Mouse (Mus musculus): ENCODE data around the gene Ocln. TPM values are rescaled to one million over a fixed set of nuclear protein-coding genes. Genes with fewer than 3 reads are reported as not detected.

Gene Ocln
- polyA plus RNA-seq (2015; fragmentation: Nextera tagmentation; extraction: Ambion mirVana), result 96.4 and 96.9 TPM in 2 replicates

DNA sequence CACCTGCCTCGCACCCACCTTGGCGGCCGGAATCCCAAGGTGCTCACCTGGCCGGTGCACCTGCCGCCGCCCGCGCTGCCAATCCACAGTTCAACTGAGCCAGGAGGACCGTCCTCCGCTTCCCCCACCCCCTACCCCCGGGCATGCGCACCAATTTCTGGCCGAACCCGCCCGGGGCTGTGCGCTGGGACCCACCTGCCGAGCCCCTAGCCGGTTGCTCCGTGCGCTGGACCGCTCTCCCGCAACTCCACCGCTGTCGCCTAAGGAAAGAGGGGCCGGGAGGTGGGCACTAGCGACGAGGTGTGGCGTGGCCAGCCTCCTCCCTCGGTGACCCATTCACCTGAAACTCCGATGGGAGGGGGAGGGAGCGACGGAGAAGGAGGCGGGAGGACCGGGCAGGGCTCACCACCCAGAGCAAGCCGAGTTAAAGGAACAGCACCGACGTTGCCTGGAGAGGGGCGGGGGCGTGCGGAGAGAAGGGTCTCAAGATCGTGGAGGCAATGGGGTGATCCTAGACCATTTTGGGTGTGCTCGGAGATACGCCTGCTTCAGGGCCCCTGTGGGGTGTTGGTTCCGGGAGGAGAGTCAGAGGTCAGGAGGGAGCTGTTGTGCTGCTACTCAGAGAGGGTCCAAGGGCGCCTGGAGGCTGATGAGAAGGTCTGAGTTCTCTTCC is at the start of gene Ocln:
Ocln (minus strand) TSS at position 350 of the 673 bp plus-strand sequence.
- H3K9ac ChIP-seq (ENCODE audit: low read depth, low read length), result peak within 1 kb of the TSS; percentile 84
- H3K4me2 ChIP-seq (ENCODE audit: low read depth, low read length), result peak within 1 kb of the TSS; percentile 63
- H3K4me1 ChIP-seq (ENCODE audit: control insufficient read depth, insufficient read depth, low read length), result no peaks in the 10 kb centered on the region; the same call in 1 of the 2 replicates
- peak within 1 kb of the TSS; percentile 69 for H3K4me3 ChIP-seq (ENCODE audit: low read length)
- H3K27me3 ChIP-seq (replicated peaks; ENCODE audit: control insufficient read depth, insufficient read depth, low read length), result peaks cover 22% of the 10 kb centered on the region
- WGBS, result 1% methylated on average over 44 of the region's 45 CpGs
- H3K9me3 ChIP-seq (ENCODE audit: control insufficient read depth, low read length), result no peaks in the 10 kb centered on the region
- H3K27ac ChIP-seq (ENCODE audit: low read length), result peak within 1 kb of the TSS; percentile 92
- H3K36me3 ChIP-seq (ENCODE audit: control insufficient read depth, insufficient read depth, low read length), result no peaks in the 10 kb centered on the region
- peak; percentile 92 for ATAC-seq

DNA sequence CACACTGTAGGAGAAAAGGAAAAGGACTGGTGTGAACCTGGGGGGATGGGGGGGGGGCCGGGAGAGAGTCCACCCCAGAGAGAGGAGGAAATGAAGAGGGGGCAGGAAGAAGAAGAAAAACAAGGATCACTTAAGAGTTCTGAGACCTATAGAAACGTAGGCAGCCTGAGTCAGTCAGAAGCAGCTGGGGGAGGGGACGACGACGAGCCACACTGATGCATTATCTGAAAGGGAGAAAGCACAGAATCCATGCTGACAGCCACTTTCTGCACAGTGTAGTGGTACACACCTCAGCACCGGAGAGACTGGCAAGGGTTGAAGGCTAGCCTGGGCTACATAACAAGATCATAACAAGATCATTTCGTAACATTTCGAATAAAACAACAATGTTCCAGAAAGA is 48.5 kb upstream of the Ocln start:
- ATAC-seq, result peak; percentile 17; the same call in 1 of the 2 replicates
- peak overlapping the region; percentile 17; the same call in 1 of the 2 replicates for H3K27ac ChIP-seq (ENCODE audit: low read length)
- WGBS, result 62% methylated on average over 8 of the region's 8 CpGs

DNA sequence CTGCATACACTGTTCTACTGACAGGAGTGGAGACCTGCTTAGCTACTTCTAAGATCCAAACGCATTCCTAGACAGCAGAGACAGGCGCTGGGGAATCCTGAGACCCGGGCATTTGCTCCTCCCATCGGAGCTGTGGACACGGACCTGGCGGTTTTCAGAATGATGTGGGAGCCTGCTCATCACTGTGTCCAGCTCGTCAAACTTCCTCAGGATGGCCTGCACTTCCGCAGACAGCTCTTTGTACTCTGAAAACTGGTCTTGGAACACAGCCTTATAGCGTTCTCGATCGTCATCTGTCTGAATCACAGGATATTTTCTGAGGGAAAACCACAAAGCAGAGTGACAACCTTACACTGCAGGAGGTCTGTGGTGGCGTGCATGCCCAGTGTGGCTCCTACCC is 47.8 kb upstream of the Ocln start:
- H3K27ac ChIP-seq (ENCODE audit: low read length), result no peak overlapping the region
- H3K9me3 ChIP-seq (ENCODE audit: control insufficient read depth, low read length), result 0 out of 2 replicates have a peak, but pooled peaks cover 4% of the 10 kb centered on the region
- H3K4me2 ChIP-seq (ENCODE audit: low read depth, low read length), result no peak overlapping the region
- 82% methylated on average over 12 of the region's 12 CpGs for WGBS
- peaks cover 8% of the 10 kb centered on the region for H3K4me1 ChIP-seq (ENCODE audit: control insufficient read depth, insufficient read depth, low read length)
- H3K36me3 ChIP-seq (ENCODE audit: control insufficient read depth, insufficient read depth, low read length), result peaks cover 6% of the 10 kb centered on the region; the same call in 1 of the 2 replicates
- ATAC-seq, result no peak
- no peak overlapping the region for H3K4me3 ChIP-seq (ENCODE audit: low read length)
- H3K27me3 ChIP-seq (replicated peaks; ENCODE audit: control insufficient read depth, insufficient read depth, low read length), result no peaks in the 10 kb centered on the region
- no peak overlapping the region for H3K9ac ChIP-seq (ENCODE audit: low read depth, low read length)

More for the DNA sequence above, 48.5 kb upstream of the Ocln start:
- H3K9me3 ChIP-seq (ENCODE audit: control insufficient read depth, low read length), result 0 out of 2 replicates have a peak, but pooled peaks cover 4% of the 10 kb centered on the region
- no peaks in the 10 kb centered on the region for H3K27me3 ChIP-seq (replicated peaks; ENCODE audit: control insufficient read depth, insufficient read depth, low read length)
- no peak overlapping the region for H3K4me3 ChIP-seq (ENCODE audit: low read length)
- no peak overlapping the region for H3K4me2 ChIP-seq (ENCODE audit: low read depth, low read length)
- 0 out of 2 replicates have a peak overlapping the region, but pooled peaks have one; percentile 1 for H3K9ac ChIP-seq (ENCODE audit: low read depth, low read length)
- peaks cover 8% of the 10 kb centered on the region for H3K4me1 ChIP-seq (ENCODE audit: control insufficient read depth, insufficient read depth, low read length)
- H3K36me3 ChIP-seq (ENCODE audit: control insufficient read depth, insufficient read depth, low read length), result peaks cover 6% of the 10 kb centered on the region; the same call in 1 of the 2 replicates

DNA sequence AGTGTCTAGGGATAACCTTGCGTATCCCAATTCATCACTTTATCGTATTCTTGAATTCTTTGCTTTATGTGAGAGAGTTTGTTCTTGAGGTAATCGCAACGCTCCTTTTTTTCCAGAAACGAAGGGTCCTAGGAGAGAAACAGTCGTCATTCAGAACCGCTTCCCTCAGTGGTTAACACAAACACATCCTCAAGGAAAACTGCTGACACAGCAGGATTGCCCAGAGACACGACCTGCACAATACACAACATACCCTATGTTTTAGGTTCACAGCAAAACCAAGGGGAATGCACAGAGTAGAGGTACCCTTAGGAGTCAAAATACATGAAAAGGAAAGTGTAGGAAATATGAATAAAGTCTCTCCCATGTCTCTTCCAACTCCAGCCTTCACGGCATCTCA is 44.8 kb upstream of the Ocln start:
- H3K4me3 ChIP-seq (ENCODE audit: low read length), result no peak overlapping the region
- no peak overlapping the region for H3K27ac ChIP-seq (ENCODE audit: low read length)
- no peaks in the 10 kb centered on the region for H3K9me3 ChIP-seq (ENCODE audit: control insufficient read depth, low read length)
- no peak overlapping the region for H3K9ac ChIP-seq (ENCODE audit: low read depth, low read length)
- H3K4me1 ChIP-seq (ENCODE audit: control insufficient read depth, insufficient read depth, low read length), result peaks cover 8% of the 10 kb centered on the region
- WGBS, result 77% methylated on average over 9 of the region's 9 CpGs
- H3K36me3 ChIP-seq (ENCODE audit: control insufficient read depth, insufficient read depth, low read length), result no peaks in the 10 kb centered on the region
- no peak overlapping the region for H3K4me2 ChIP-seq (ENCODE audit: low read depth, low read length)
- no peak for ATAC-seq
- no peaks in the 10 kb centered on the region for H3K27me3 ChIP-seq (replicated peaks; ENCODE audit: control insufficient read depth, insufficient read depth, low read length)

DNA sequence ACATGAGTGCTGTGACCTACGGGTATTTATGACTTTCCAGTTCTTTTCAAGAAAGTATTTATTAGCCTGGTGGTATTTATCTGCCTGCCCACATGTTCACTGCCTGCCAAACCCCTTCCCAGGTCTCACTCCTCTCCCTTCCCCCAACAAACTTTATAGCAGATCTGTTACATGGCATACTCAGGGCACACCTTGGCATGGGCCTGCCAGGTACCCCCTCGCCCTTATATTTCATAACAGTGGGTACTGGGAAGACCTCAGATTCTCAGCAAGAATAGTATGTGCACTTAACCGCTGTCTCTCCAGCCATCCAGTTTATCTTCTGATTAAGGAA is 43.0 kb upstream of the Ocln start:
- Histone ChIP-seq H3K9me3 (ENCODE audit: control insufficient read depth, low read length) (no peaks in the 10 kb centered on the region), H3K27ac (ENCODE audit: low read length) (no peak overlapping the region), H3K9ac (ENCODE audit: low read depth, low read length) (no peak overlapping the region), H3K4me2 (ENCODE audit: low read depth, low read length) (no peak overlapping the region), H3K4me1 (ENCODE audit: control insufficient read depth, insufficient read depth, low read length) (peaks cover 2% of the 10 kb centered on the region; the same call in 1 of the 2 replicates), H3K27me3 (replicated peaks; ENCODE audit: control insufficient read depth, insufficient read depth, low read length) (no peaks in the 10 kb centered on the region), H3K4me3 (ENCODE audit: low read length) (no peak overlapping the region), H3K36me3 (ENCODE audit: control insufficient read depth, insufficient read depth, low read length) (no peaks in the 10 kb centered on the region)
- ATAC-seq, result no peak; the same call in none of the 2 replicates
- 62% methylated on average over 3 of the region's 3 CpGs for WGBS

DNA sequence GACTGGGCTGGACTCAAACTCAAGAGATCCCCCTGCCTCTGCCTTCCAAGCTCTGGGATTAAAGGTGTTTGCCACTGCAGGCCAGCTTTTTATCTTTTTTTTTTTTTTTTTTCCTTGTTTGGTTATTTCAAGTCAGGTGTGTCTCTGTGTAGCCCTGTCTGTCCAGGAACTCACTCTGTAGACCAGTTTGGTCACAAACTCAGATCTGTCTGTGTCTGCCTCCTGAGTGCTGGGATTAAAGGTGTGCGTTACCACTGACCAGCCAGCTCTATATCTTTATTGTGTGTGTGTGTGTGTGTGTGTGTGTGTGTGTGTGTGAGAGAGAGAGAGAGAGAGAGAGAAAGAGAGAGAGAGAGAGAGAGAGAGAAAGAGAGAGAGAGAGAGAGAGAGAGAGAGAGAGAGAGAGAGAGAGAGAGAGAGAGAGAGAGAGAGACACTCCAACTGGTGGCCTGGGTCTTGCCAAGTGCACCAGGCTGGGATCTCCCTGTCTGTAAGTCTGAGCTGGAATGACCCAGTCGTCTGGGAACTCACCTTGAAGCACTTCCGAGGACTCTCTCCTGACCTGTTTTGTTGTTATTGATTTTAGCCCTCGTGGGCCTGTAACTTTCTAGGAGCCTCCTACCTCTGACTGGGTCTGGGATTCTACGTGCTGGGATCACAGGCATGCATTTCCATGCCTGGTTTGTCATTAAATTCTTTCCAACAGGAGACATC is 42.5 kb upstream of the Ocln start:
- peak; percentile 77 for ATAC-seq
- Histone ChIP-seq H3K4me3 (ENCODE audit: low read length) (no peak overlapping the region), H3K27me3 (replicated peaks; ENCODE audit: control insufficient read depth, insufficient read depth, low read length) (no peaks in the 10 kb centered on the region), H3K36me3 (ENCODE audit: control insufficient read depth, insufficient read depth, low read length) (no peaks in the 10 kb centered on the region), H3K4me2 (ENCODE audit: low read depth, low read length) (no peak overlapping the region), H3K27ac (ENCODE audit: low read length) (peak overlapping the region; percentile 28), H3K4me1 (ENCODE audit: control insufficient read depth, insufficient read depth, low read length) (no peaks in the 10 kb centered on the region), H3K9ac (ENCODE audit: low read depth, low read length) (no peak overlapping the region), H3K9me3 (ENCODE audit: control insufficient read depth, low read length) (no peaks in the 10 kb centered on the region)
- 48% methylated on average over 5 of the region's 5 CpGs for WGBS

DNA sequence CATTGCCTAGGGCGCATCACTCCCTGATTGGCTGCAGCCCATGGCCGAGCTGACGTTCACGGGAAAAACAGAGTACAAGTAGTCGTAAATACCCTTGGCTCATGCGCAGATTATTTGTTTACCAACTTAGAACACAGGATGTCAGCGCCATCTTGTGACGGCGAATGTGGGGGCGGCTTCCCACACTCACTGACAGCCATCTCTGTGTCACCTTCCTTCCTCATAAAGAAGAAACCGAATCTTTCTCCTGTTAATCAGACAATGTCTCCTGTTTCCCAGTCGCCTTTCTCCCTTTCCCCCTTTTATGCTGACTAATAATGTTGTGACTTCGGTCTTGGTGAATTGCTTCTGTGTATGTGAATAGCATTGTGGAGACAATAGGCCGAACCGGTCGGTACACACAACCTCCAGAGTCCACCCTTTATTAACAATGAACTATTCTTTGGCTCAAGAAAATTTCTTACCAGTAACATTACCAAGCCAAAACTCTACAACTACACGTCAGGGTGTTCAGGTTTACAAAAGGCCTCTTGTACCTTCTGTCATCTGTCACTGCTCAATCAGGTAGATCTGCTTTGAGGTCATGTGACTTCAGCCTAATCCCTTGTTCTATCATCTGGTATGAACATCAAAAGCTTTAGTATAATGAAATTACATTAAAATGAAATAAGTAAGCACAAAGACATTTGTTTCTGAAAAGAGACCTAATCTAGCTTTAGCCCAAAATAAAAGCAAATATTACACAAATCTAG is 41.7 kb upstream of the Ocln start:
- Histone ChIP-seq H3K27me3 (replicated peaks; ENCODE audit: control insufficient read depth, insufficient read depth, low read length) (no peaks in the 10 kb centered on the region), H3K36me3 (ENCODE audit: control insufficient read depth, insufficient read depth, low read length) (no peaks in the 10 kb centered on the region), H3K4me1 (ENCODE audit: control insufficient read depth, insufficient read depth, low read length) (no peaks in the 10 kb centered on the region), H3K27ac (ENCODE audit: low read length) (no peak overlapping the region; the same call in 1 of the 2 replicates), H3K9ac (ENCODE audit: low read depth, low read length) (no peak overlapping the region), H3K4me3 (ENCODE audit: low read length) (no peak overlapping the region), H3K4me2 (ENCODE audit: low read depth, low read length) (no peak overlapping the region), H3K9me3 (ENCODE audit: control insufficient read depth, low read length) (no peaks in the 10 kb centered on the region)
- ATAC-seq, result peak; percentile 56
- WGBS, result 59% methylated on average over 11 of the region's 17 CpGs

DNA sequence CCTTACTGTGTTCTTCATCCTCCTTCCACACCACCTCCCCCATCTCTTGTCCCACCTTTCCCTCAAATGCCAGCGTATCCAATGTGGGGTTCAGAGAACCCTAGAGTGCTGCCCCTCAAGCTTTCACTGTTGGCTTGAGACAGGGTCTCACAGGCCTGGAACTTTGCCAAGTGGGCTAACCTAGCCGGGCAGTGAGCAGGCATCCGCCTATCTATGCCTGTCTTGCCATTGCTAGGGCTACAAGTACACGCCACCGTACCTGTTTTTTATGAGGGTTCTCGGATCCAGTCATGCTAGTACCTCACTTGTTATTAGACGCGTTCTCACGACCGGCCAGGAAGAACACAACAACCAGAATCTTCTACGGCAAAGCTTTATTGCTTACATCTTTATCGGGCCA is 36.1 kb upstream of the Ocln start:
- Histone ChIP-seq H3K9me3 (ENCODE audit: control insufficient read depth, low read length) (no peaks in the 10 kb centered on the region), H3K9ac (ENCODE audit: low read depth, low read length) (no peak overlapping the region), H3K27ac (ENCODE audit: low read length) (no peak overlapping the region), H3K36me3 (ENCODE audit: control insufficient read depth, insufficient read depth, low read length) (no peaks in the 10 kb centered on the region), H3K4me2 (ENCODE audit: low read depth, low read length) (0 out of 2 replicates have a peak overlapping the region, but pooled peaks have one; percentile 27), H3K4me3 (ENCODE audit: low read length) (no peak overlapping the region), H3K27me3 (replicated peaks; ENCODE audit: control insufficient read depth, insufficient read depth, low read length) (no peaks in the 10 kb centered on the region), H3K4me1 (ENCODE audit: control insufficient read depth, insufficient read depth, low read length) (no peaks in the 10 kb centered on the region)
- no peak for ATAC-seq
- 84% methylated on average over 11 of the region's 12 CpGs for whole genome bisulfite sequencing

DNA sequence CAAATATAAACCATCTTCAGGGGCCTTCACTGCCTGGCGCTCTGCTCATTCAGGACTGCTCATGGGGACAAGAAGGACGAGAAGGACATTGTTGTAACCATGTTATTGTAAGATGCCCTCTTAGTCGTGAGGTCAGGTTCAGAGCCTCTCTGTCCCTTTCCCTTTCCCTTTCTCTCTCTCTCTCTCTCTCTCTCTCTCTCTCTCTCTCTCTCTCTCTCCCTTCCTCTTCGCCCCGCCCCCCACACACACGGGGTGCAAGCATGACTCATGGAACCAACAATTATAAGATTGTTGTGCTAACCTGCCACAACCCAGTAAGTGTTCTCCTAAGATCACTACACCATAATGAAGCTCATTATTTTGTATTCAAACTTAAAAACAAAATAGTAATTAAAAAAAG is 29.6 kb upstream of the Ocln start:
- no peaks in the 10 kb centered on the region for H3K36me3 ChIP-seq (ENCODE audit: control insufficient read depth, insufficient read depth, low read length)
- no peak overlapping the region for H3K27ac ChIP-seq (ENCODE audit: low read length)
- no peak overlapping the region; the same call in 1 of the 2 replicates for H3K9ac ChIP-seq (ENCODE audit: low read depth, low read length)
- H3K9me3 ChIP-seq (ENCODE audit: control insufficient read depth, low read length), result no peaks in the 10 kb centered on the region
- 33% methylated on average over 6 of the region's 6 CpGs for WGBS
- no peaks in the 10 kb centered on the region for H3K27me3 ChIP-seq (replicated peaks; ENCODE audit: control insufficient read depth, insufficient read depth, low read length)
- ATAC-seq, result no peak
- no peaks in the 10 kb centered on the region for H3K4me1 ChIP-seq (ENCODE audit: control insufficient read depth, insufficient read depth, low read length)
- H3K4me3 ChIP-seq (ENCODE audit: low read length), result no peak overlapping the region
- H3K4me2 ChIP-seq (ENCODE audit: low read depth, low read length), result no peak overlapping the region
